Mouse (Mus musculus) retina, embryonic 14.5 days (tissue): ENCODE measurements around the gene Kif17.
A peak's percentile ranks its signal among the peaks of the same experiment; 100 is the strongest.
"Not testable (repeated sequence)": the region's sequence is repeated elsewhere in the genome, so short reads cannot be mapped to it uniquely, and the experiment has no call there.

ENCODE experiments used
- DNase-seq: peaks from one replicate; pipeline ENCODE4 v3.0.0-alpha.2; 2015; ENCODE audit warnings: low spot score

Kif17 gene

GRCm38 (mm10) chr4:138315781-138316180 lies 65.5 kb downstream of the Kif17 start:
- DNase-seq = peak; percentile 62

GRCm38 (mm10) chr4:138316369-138316768 lies 66.1 kb downstream of the Kif17 start:
- no peak for DNase-seq

GRCm38 (mm10) chr4:138318509-138319266 lies 68.5 kb downstream of the Kif17 start:
- DNase-seq = peak; percentile 81

GRCm38 (mm10) chr4:138319508-138319907 lies 69.3 kb downstream of the Kif17 start:
- DNase-seq = peak; percentile 95

- DNase-seq = no peak
Measured at GRCm38 (mm10) chr4:138320711-138321110, 70.5 kb downstream of the Kif17 start.

GRCm38 (mm10) chr4:138321488-138321887 lies 71.3 kb downstream of the Kif17 start:
- DNase-seq = no peak

- no peak for DNase-seq
Measured at GRCm38 (mm10) chr4:138322692-138323091, 72.5 kb downstream of the Kif17 start.

GRCm38 (mm10) chr4:138323753-138324152 lies 73.5 kb downstream of the Kif17 start:
- no peak for DNase-seq

- no peak for DNase-seq
Measured at GRCm38 (mm10) chr4:138324451-138324850, 74.2 kb downstream of the Kif17 start.

GRCm38 (mm10) chr4:138325466-138326076 lies 75.3 kb downstream of the Kif17 start:
- peak; percentile 87 for DNase-seq

GRCm38 (mm10) chr4:138326077-138326695 lies 76.0 kb downstream of the Kif17 start, which contains the start of gene Pink1:
Gene Pink1, minus strand, starts transcription at chr4:138326307.
- DNase-seq = peak; percentile 93

- DNase-seq = not testable (repeated sequence)
Measured at GRCm38 (mm10) chr4:138327155-138327554, 76.9 kb downstream of the Kif17 start.

- DNase-seq = no peak
Measured at GRCm38 (mm10) chr4:138327891-138328470, 77.7 kb downstream of the Kif17 start.

GRCm38 (mm10) chr4:138330264-138330671 lies 80.0 kb downstream of the Kif17 start:
- DNase-seq = peak; percentile 59

GRCm38 (mm10) chr4:138331647-138332046 lies 81.4 kb downstream of the Kif17 start:
- no peak for DNase-seq

GRCm38 (mm10) chr4:138333135-138333534 lies 82.9 kb downstream of the Kif17 start:
- no peak for DNase-seq

GRCm38 (mm10) chr4:138335036-138335435 lies 84.8 kb downstream of the Kif17 start:
- no peak for DNase-seq

GRCm38 (mm10) chr4:138335648-138336047 lies 85.4 kb downstream of the Kif17 start:
- no peak for DNase-seq

- DNase-seq = no peak
Measured at GRCm38 (mm10) chr4:138336876-138337275, 86.6 kb downstream of the Kif17 start.

- DNase-seq = no peak
Measured at GRCm38 (mm10) chr4:138337341-138337740, 87.1 kb downstream of the Kif17 start.

- DNase-seq = peak; percentile 75
Measured at GRCm38 (mm10) chr4:138339963-138340362, 89.7 kb downstream of the Kif17 start.

- DNase-seq = no peak
Measured at GRCm38 (mm10) chr4:138341393-138341792, 91.2 kb downstream of the Kif17 start.

- DNase-seq = no peak
Measured at GRCm38 (mm10) chr4:138342048-138342447, 91.8 kb downstream of the Kif17 start.
